Mouse (Mus musculus): ENCODE results near the gene Syt14. TPM values are rescaled to one million over a fixed set of nuclear protein-coding genes. Genes with fewer than 3 reads are reported as not detected.

Syt14 gene
- total and polyA plus RNA-seq, 3 experiments, result not detected

GRCm38 (mm10) chr1:192897218-192897617 lies 138.4 kb downstream of the Syt14 start:
- no peaks in the 10 kb centered on the region for H3K79me2 ChIP-seq (replicated peaks; ENCODE audit: control insufficient read depth, extremely low read depth, insufficient read depth, poor library complexity, severe bottlenecking)
- H3K36me3 ChIP-seq (replicated peaks in 1 of 2; ENCODE audit: control insufficient read depth in 1 of 2, insufficient read depth in 1 of 2, low read length in 1 of 2), result no peaks in the 10 kb centered on the region
- in situ Hi-C loops (cut with MboI; ENCODE audit: low pct_ligation_motif_present, low pct_unique_long_range_greater_than_20kb, low sequenced_read_pairs) (no loop called here), dilution Hi-C loops (cut with MboI; ENCODE audit: extremely low pct_ligation_motif_present, extremely low pct_unique_long_range_greater_than_20kb, low sequenced_read_pairs) (no loop called here)
- H3K27ac ChIP-seq (ENCODE audit: insufficient read depth, low read depth), result no peak overlapping the region
- TF ChIP-seq UBTF (IDR thresholded peaks at IDR 0.05; ENCODE audit: low read depth, low read length) (no peak), ZNF384 (IDR thresholded peaks at IDR 0.05; ENCODE audit: low read depth, low read length) (no peak)
- no peaks in the 10 kb centered on the region for H3K9me3 ChIP-seq (replicated peaks; ENCODE audit: low read length)
- no peak overlapping the region for H3K4me3 ChIP-seq (replicated peaks in 1 of 3; ENCODE audit: low read depth in 2 of 3, low read length in 2 of 3, poor library complexity in 1 of 3)
- no peak overlapping the region for H3K9ac ChIP-seq (ENCODE audit: insufficient read depth, low read depth)
- no peaks in the 10 kb centered on the region for H3K27me3 ChIP-seq (replicated peaks)
- H3K4me1 ChIP-seq (ENCODE audit: control insufficient read depth in 1 of 2, insufficient read depth in 2 of 2), result peaks cover 0 to 6% of the 10 kb centered on the region in 2 experiments; a peak in 2 of 4 replicates
- H3K4me2 ChIP-seq (ENCODE audit: insufficient read depth, low read depth, poor library complexity, severe bottlenecking), result no peak overlapping the region
- no peak for DNase-seq (ENCODE audit: extremely low read depth)

- no peaks in the 10 kb centered on the region for H3K9me3 ChIP-seq (replicated peaks; ENCODE audit: low read length)
- H3K9ac ChIP-seq (ENCODE audit: insufficient read depth, low read depth), result no peak overlapping the region
- in situ Hi-C loops (cut with MboI; ENCODE audit: low pct_ligation_motif_present, low pct_unique_long_range_greater_than_20kb, low sequenced_read_pairs) (no loop called here), dilution Hi-C loops (cut with MboI; ENCODE audit: extremely low pct_ligation_motif_present, extremely low pct_unique_long_range_greater_than_20kb, low sequenced_read_pairs) (no loop called here)
- H3K27ac ChIP-seq (ENCODE audit: insufficient read depth, low read depth), result no peak overlapping the region
- no peak for TF ChIP-seq JUND (conservative IDR thresholded peaks at IDR 0.05; ENCODE audit: low read depth, low read length)
- no peak for TF ChIP-seq MYC (IDR thresholded peaks at IDR 0.05; ENCODE audit: low read depth, low read length)
- no peak for TF ChIP-seq KAT2A (IDR thresholded peaks at IDR 0.05; ENCODE audit: insufficient replicate concordance, low read length)
- TF ChIP-seq SMC3 (IDR thresholded peaks at IDR 0.05; ENCODE audit: low read depth, low read length), result no peak
- TF ChIP-seq ZC3H11A (IDR thresholded peaks at IDR 0.05; ENCODE audit: low read depth, low read length), result no peak
- TF ChIP-seq POLR2AphosphoS2 (IDR thresholded peaks at IDR 0.05; ENCODE audit: low read depth, low read length), result no peak
- no peak for TF ChIP-seq MXI1 (IDR thresholded peaks at IDR 0.05; ENCODE audit: low read depth, low read length)
- no peak for TF ChIP-seq NRF1 (IDR thresholded peaks at IDR 0.05; ENCODE audit: low read depth, low read length)
- TF ChIP-seq POLR2A (IDR thresholded peaks at IDR 0.05; ENCODE audit: low read depth, low read length), result no peak
- TF ChIP-seq MAZ (IDR thresholded peaks at IDR 0.05; ENCODE audit: low read depth, low read length), result no peak
- TF ChIP-seq SIN3A (IDR thresholded peaks at IDR 0.05; ENCODE audit: low read length), result no peak
- no peak for TF ChIP-seq E2F4 (IDR thresholded peaks at IDR 0.05; ENCODE audit: insufficient replicate concordance, low read depth, low read length)
- no peak for TF ChIP-seq IRF4 (IDR thresholded peaks at IDR 0.05; ENCODE audit: low read depth, low read length)
- H3K36me3 ChIP-seq (replicated peaks in 1 of 2; ENCODE audit: control insufficient read depth in 1 of 2, insufficient read depth in 1 of 2, low read length in 1 of 2), result no peaks in the 10 kb centered on the region
- H3K27me3 ChIP-seq (replicated peaks), result no peaks in the 10 kb centered on the region
- no peak for DNase-seq (ENCODE audit: extremely low read depth)
- H3K4me3 ChIP-seq (replicated peaks in 1 of 3; ENCODE audit: low read depth in 2 of 3, low read length in 2 of 3, poor library complexity in 1 of 3), result no peak overlapping the region
- H3K4me2 ChIP-seq (ENCODE audit: insufficient read depth, low read depth, poor library complexity, severe bottlenecking), result no peak overlapping the region
- H3K79me2 ChIP-seq (replicated peaks; ENCODE audit: control insufficient read depth, extremely low read depth, insufficient read depth, poor library complexity, severe bottlenecking), result no peaks in the 10 kb centered on the region
- H3K4me1 ChIP-seq (ENCODE audit: control insufficient read depth in 1 of 2, insufficient read depth in 2 of 2), result peaks cover 0 to 6% of the 10 kb centered on the region in 2 experiments; a peak in 2 of 4 replicates
These were observed 139.5 kb downstream of the Syt14 start for GRCm38 (mm10) chr1:192896076-192896475.

GRCm38 (mm10) chr1:192890716-192891115 lies 144.9 kb downstream of the Syt14 start:
- in situ Hi-C loops (cut with MboI; ENCODE audit: low pct_ligation_motif_present, low pct_unique_long_range_greater_than_20kb, low sequenced_read_pairs), result no loop called here
- no peak for TF ChIP-seq PAX5 (IDR thresholded peaks at IDR 0.05; ENCODE audit: low read length)
- TF ChIP-seq MXI1 (IDR thresholded peaks at IDR 0.05; ENCODE audit: low read depth, low read length), result no peak
- TF ChIP-seq EP300 (IDR thresholded peaks at IDR 0.05; ENCODE audit: low read length), result no peak
- TF ChIP-seq TBP (conservative IDR thresholded peaks at IDR 0.05; ENCODE audit: low read depth, low read length), result no peak
- TF ChIP-seq KAT2A (IDR thresholded peaks at IDR 0.05; ENCODE audit: insufficient replicate concordance, low read length), result no peak
- TF ChIP-seq MAZ (IDR thresholded peaks at IDR 0.05; ENCODE audit: low read depth, low read length), result no peak
- TF ChIP-seq TCF12 (IDR thresholded peaks at IDR 0.05; ENCODE audit: low read depth, low read length), result no peak
- TF ChIP-seq MAX (IDR thresholded peaks at IDR 0.05; ENCODE audit: low read length), result no peak
- no peak for TF ChIP-seq MYC (IDR thresholded peaks at IDR 0.05; ENCODE audit: low read depth, low read length)
- no peak for TF ChIP-seq RCOR1 (conservative IDR thresholded peaks at IDR 0.05; ENCODE audit: low read depth, low read length)
- no peak for TF ChIP-seq POLR2A (IDR thresholded peaks at IDR 0.05; ENCODE audit: low read depth, low read length)
- no peak for TF ChIP-seq CHD1 (IDR thresholded peaks at IDR 0.05; ENCODE audit: low read depth, low read length)
- no peak for TF ChIP-seq BHLHE40 (IDR thresholded peaks at IDR 0.05; ENCODE audit: low read depth, low read length)
- no peak for TF ChIP-seq ELF1 (IDR thresholded peaks at IDR 0.05; ENCODE audit: low read depth, low read length)
- no peak for TF ChIP-seq CTCF (conservative IDR thresholded peaks at IDR 0.05 in 1 of 2, IDR thresholded peaks at IDR 0.05 in 1 of 2; ENCODE audit: low read depth in 2 of 2, low read length in 2 of 2)
- TF ChIP-seq NELFE (IDR thresholded peaks at IDR 0.05; ENCODE audit: low read depth, low read length), result no peak
- no peak for TF ChIP-seq MEF2A (IDR thresholded peaks at IDR 0.05; ENCODE audit: borderline replicate concordance, low read depth, low read length)
- TF ChIP-seq JUND (conservative IDR thresholded peaks at IDR 0.05; ENCODE audit: low read depth, low read length), result no peak

More at GRCm38 (mm10) chr1:192890716-192891115, 144.9 kb downstream of the Syt14 start:
- DNase-seq (ENCODE audit: extremely low read depth), result no peak
- Histone ChIP-seq H3K4me1 (ENCODE audit: control insufficient read depth in 1 of 2, insufficient read depth in 2 of 2) (no peaks in the 10 kb centered on the region), H3K9ac (ENCODE audit: insufficient read depth, low read depth) (no peak overlapping the region), H3K36me3 (replicated peaks in 1 of 2; ENCODE audit: control insufficient read depth in 1 of 2, insufficient read depth in 1 of 2, low read length in 1 of 2) (no peaks in the 10 kb centered on the region), H3K27ac (ENCODE audit: insufficient read depth, low read depth) (no peak overlapping the region), H3K4me3 (replicated peaks in 1 of 3; ENCODE audit: low read depth in 2 of 3, low read length in 2 of 3, poor library complexity in 1 of 3) (no peak overlapping the region), H3K27me3 (replicated peaks) (no peaks in the 10 kb centered on the region), H3K4me2 (ENCODE audit: insufficient read depth, low read depth, poor library complexity, severe bottlenecking) (no peak overlapping the region), H3K9me3 (replicated peaks; ENCODE audit: low read length) (no peaks in the 10 kb centered on the region), H3K79me2 (replicated peaks; ENCODE audit: control insufficient read depth, extremely low read depth, insufficient read depth, poor library complexity, severe bottlenecking) (no peaks in the 10 kb centered on the region)
- dilution Hi-C loops (cut with MboI; ENCODE audit: extremely low pct_ligation_motif_present, extremely low pct_unique_long_range_greater_than_20kb, low sequenced_read_pairs), result no loop called here
